Mouse (Mus musculus): ENCODE data around the gene Gm5795. TPM values are rescaled to one million over a fixed set of nuclear protein-coding genes. Genes with fewer than 3 reads are reported as not detected.

Gene Gm5795
- polyA plus RNA-seq (2012; ENCODE audit: low replicate concordance): 0.22 TPM in 1 of 2 replicates, not detected in the other

GRCm38 (mm10) chr14:3187955-3188354 lies at the start of gene Gm5795:
Gm5795 (plus strand) TSS chr14:3188255.

DNA sequence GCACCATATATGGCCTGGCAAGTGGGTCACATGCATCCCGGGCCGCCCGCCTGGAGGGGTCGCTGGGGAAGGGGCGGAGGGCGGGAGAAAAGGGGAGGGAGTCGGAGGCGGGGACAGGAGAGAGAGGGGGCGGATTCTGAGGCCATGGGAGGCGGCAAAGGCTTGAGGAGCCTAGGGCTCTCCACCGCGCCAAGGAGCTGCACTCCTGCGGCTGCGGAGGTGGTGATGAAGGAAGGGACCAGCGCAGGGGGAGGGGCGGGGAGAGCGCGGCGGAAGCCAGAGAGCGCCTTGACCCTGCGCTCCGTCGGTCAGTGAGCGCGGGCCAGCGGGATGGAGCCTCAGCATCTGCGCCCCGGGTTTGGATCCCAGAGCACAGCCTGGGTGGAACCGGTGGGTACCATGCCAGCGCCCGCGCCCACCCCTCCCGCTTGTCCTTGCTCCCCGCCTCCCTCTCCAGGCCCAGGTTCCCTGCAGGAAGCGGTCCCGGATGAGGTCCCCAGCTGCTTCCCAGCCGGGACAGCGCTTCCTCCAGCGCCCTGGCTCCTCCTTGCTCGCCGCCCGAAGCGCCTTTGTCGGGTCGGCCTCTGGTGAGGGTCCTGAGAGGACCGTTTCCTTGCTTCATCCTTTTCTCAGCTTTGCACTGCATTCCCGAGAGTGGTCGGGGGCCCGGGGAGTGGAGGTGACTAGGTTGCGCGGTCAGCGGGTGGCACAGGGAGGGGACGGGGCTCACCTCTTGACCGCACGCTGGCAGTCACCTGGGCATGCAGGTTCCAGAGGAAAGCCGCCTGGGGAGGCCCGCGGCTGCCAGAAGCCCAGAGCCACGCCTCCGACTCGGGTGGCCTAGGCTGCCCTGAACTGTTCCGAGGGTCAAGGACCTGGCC lies 20.5 kb downstream of the Gm5795 start, which contains the start of gene D830030K20Rik:
Gene D830030K20Rik, plus strand, starts transcription at position 217 of the 881 bp plus-strand sequence.

Other genes starting within 250 kb of the Gm5795 start
- not detected in 2 replicates for gene Gm2888, start 158.3 kb upstream of the Gm5795 start, polyA plus RNA-seq (2012; ENCODE audit: low replicate concordance)
- gene Gm2897, start 139.0 kb upstream of the Gm5795 start, polyA plus RNA-seq (2012; ENCODE audit: low replicate concordance): not detected in 2 replicates
- gene Gm10340, start 54.3 kb upstream of the Gm5795 start, polyA plus RNA-seq (2012; ENCODE audit: low replicate concordance): not detected in 2 replicates
- gene D830030K20Rik, start 20.2 kb downstream of the Gm5795 start, polyA plus RNA-seq (2012; ENCODE audit: low replicate concordance): 0.24 and 1.2 TPM in 2 replicates
- gene Gm2956, start 144.4 kb downstream of the Gm5795 start, polyA plus RNA-seq (2012; ENCODE audit: low replicate concordance): 0.08 TPM in 1 of 2 replicates, not detected in the other
- gene Gm10413, start 206.8 kb downstream of the Gm5795 start, polyA plus RNA-seq (2012; ENCODE audit: low replicate concordance): not detected in 2 replicates
- not detected in 2 replicates for gene Gm10409, start 224.4 kb downstream of the Gm5795 start, polyA plus RNA-seq (2012; ENCODE audit: low replicate concordance)
- gene Gm3005, start 239.8 kb downstream of the Gm5795 start, polyA plus RNA-seq (2012; ENCODE audit: low replicate concordance): not detected in 2 replicates

All from hematopoietic multipotent progenitor cell, adult 10-12 weeks (in vitro differentiated cells).